Mouse (Mus musculus): ENCODE measurements around the gene Surf2. TPM values are rescaled to one million over a fixed set of nuclear protein-coding genes. Genes with fewer than 3 reads are reported as not detected.
A peak's percentile ranks its signal among the peaks of the same experiment; 100 is the strongest.

The Surf2 gene
- polyA plus RNA-seq, 1 experiment from 2014 or later: 33.2 TPM

DNA sequence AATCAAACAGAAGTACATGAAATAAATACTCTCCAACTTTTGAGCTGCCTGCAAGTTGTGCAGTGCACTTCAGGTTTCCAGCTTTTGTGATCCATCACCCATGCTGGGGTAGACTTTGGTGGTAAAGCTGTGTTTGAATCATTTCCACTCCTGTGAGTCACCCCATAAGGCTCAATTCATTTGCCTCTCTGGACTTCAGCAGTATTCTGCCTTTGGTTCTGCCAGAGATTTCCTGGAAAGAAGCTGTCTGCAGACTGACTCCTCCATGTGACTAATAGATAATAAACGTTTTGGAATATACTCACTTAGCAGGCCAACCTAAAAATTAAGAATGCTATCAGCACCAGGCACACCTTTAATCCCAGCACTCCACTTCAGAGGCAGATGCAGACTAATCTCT is 15.4 kb upstream of the Surf2 start:
- Histone ChIP-seq H3K4me3 (ENCODE audit: low read depth, low read length) (no peak overlapping the region), H3K9me3 (ENCODE audit: control insufficient read depth) (no peaks in the 10 kb centered on the region), H3K36me3 (ENCODE audit: control insufficient read depth, insufficient read depth) (peaks cover 43% of the 10 kb centered on the region), H3K27ac (ENCODE audit: low read depth, low read length) (no peak overlapping the region), H3K27me3 (replicated peaks; ENCODE audit: control insufficient read depth, insufficient read depth, low read length) (no peaks in the 10 kb centered on the region), H3K9ac (ENCODE audit: low read depth, low read length) (no peak overlapping the region), H3K4me1 (replicated peaks; ENCODE audit: control insufficient read depth, insufficient read depth, low read length) (peaks cover 7% of the 10 kb centered on the region; the same call in 1 of the 2 replicates), H3K4me2 (replicated peaks; ENCODE audit: low read depth) (no peak overlapping the region)
- TF ChIP-seq CTCF (IDR thresholded peaks at IDR 0.05; ENCODE audit: low read depth): no peak
- WGBS: 54% methylated on average over 1 of the region's 1 CpGs
- no peak for ATAC-seq

DNA sequence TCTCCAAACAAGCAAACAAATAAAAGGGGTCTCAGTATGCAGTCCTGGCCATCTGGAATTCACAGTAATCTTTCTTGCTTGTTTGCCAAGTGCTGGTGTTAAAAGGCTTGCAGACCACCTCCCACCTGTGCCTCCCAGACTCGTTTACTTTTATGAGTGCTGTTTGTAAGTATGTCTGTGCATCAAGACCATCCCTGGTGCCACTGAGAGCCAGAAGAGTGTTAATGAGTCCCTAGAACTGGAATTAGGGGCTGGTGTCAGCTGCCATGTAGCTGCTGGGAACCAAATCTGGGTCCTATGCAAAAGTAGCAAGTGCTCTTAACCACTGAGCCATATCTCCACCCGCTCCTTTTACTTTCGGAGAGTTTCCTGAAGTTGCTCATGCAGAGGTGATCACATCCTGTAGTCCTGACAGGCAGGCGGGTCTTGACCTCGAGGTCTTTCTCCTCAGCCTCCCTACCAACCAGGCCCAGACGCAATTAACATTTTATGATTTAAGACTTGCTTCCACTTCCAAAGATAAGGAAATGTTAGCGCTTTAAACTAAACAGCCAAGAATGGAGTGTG is 14.2 kb upstream of the Surf2 start:
- Histone ChIP-seq H3K27ac (ENCODE audit: low read depth, low read length) (peak overlapping the region; percentile 84), H3K4me1 (replicated peaks; ENCODE audit: control insufficient read depth, insufficient read depth, low read length) (peaks cover 7% of the 10 kb centered on the region; the same call in 1 of the 2 replicates), H3K4me2 (replicated peaks; ENCODE audit: low read depth) (peak overlapping the region; percentile 89), H3K36me3 (ENCODE audit: control insufficient read depth, insufficient read depth) (peaks cover 43% of the 10 kb centered on the region), H3K9me3 (ENCODE audit: control insufficient read depth) (no peaks in the 10 kb centered on the region), H3K9ac (ENCODE audit: low read depth, low read length) (peak overlapping the region; percentile 71), H3K4me3 (ENCODE audit: low read depth, low read length) (peak overlapping the region; percentile 79), H3K27me3 (replicated peaks; ENCODE audit: control insufficient read depth, insufficient read depth, low read length) (no peaks in the 10 kb centered on the region)
- 3% methylated on average over 7 of the region's 7 CpGs for WGBS
- TF ChIP-seq CTCF (IDR thresholded peaks at IDR 0.05; ENCODE audit: low read depth): no peak
- peak; percentile 15; the same call in 1 of the 2 replicates for ATAC-seq

DNA sequence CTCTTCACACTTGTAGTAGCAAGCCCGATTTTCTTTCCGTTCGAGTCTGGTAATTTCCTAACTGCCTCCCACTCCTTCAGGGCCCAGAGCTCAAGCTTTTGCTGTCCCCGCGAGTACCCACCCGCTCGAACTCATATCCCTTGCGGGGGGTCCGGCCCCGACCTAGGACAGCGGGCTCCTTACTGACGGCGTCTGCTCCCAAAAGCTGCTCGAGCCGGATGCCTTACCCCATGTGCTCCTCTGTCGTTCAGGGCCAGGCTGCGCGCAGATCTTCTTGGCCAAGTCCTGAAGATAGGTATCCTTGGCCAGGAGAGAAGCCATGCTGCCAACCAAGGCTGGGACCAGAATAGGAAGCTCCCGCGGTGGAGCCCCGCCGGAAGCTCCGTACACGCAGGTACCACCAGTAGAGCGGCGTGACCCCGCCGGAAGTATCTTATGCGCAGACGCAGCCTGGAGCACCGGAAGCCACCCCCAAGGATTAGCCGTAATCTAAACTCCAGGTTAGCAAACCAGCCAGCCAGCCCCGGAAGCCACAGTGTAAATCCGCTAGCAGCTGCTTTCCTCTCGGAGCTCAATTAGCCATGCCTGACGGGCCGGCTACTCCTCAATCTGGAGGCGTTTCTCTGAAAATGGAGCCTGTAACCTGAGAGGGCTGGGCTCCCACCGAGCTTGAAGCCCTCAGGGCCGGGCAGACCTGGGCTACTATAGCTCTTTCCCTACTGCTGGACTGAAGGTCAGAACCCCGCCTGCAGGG is 13.5 kb upstream of the Surf2 start, which contains the start of gene Surf6:
Gene Surf6, minus strand, starts transcription at position 413 of the 754 bp plus-strand sequence.
- no peaks in the 10 kb centered on the region for H3K27me3 ChIP-seq (replicated peaks; ENCODE audit: control insufficient read depth, insufficient read depth, low read length)
- peak within 1 kb of the TSS; percentile 89 for H3K4me2 ChIP-seq (replicated peaks; ENCODE audit: low read depth)
- no peaks in the 10 kb centered on the region for H3K9me3 ChIP-seq (ENCODE audit: control insufficient read depth)
- peaks cover 7% of the 10 kb centered on the region; the same call in 1 of the 2 replicates for H3K4me1 ChIP-seq (replicated peaks; ENCODE audit: control insufficient read depth, insufficient read depth, low read length)
- peaks cover 37% of the 10 kb centered on the region for H3K36me3 ChIP-seq (ENCODE audit: control insufficient read depth, insufficient read depth)
- ATAC-seq: peak; percentile 94
- TF ChIP-seq CTCF (IDR thresholded peaks at IDR 0.05; ENCODE audit: low read depth): no peak
- peak within 1 kb of the TSS; percentile 71 for H3K9ac ChIP-seq (ENCODE audit: low read depth, low read length)
- H3K27ac ChIP-seq (ENCODE audit: low read depth, low read length): peak within 1 kb of the TSS; percentile 84
- peak within 1 kb of the TSS; percentile 79 for H3K4me3 ChIP-seq (ENCODE audit: low read depth, low read length)
- WGBS: under 1% methylated on average over 41 of the region's 41 CpGs

GRCm38 (mm10) chr2:26903311-26903710 is 12.9 kb upstream of the Surf2 start:
- H3K9me3 ChIP-seq (ENCODE audit: control insufficient read depth): no peaks in the 10 kb centered on the region
- peaks cover 30% of the 10 kb centered on the region for H3K36me3 ChIP-seq (ENCODE audit: control insufficient read depth, insufficient read depth)
- peaks cover 7% of the 10 kb centered on the region; the same call in 1 of the 2 replicates for H3K4me1 ChIP-seq (replicated peaks; ENCODE audit: control insufficient read depth, insufficient read depth, low read length)
- peak overlapping the region; percentile 89 for H3K4me2 ChIP-seq (replicated peaks; ENCODE audit: low read depth)
- WGBS: 8% methylated on average over 7 of the region's 7 CpGs
- no peak for ATAC-seq
- TF ChIP-seq CTCF (IDR thresholded peaks at IDR 0.05; ENCODE audit: low read depth): no peak
- peak overlapping the region; percentile 84 for H3K27ac ChIP-seq (ENCODE audit: low read depth, low read length)
- peak overlapping the region; percentile 71 for H3K9ac ChIP-seq (ENCODE audit: low read depth, low read length)
- H3K4me3 ChIP-seq (ENCODE audit: low read depth, low read length): peak overlapping the region; percentile 79
- no peaks in the 10 kb centered on the region for H3K27me3 ChIP-seq (replicated peaks; ENCODE audit: control insufficient read depth, insufficient read depth, low read length)

DNA sequence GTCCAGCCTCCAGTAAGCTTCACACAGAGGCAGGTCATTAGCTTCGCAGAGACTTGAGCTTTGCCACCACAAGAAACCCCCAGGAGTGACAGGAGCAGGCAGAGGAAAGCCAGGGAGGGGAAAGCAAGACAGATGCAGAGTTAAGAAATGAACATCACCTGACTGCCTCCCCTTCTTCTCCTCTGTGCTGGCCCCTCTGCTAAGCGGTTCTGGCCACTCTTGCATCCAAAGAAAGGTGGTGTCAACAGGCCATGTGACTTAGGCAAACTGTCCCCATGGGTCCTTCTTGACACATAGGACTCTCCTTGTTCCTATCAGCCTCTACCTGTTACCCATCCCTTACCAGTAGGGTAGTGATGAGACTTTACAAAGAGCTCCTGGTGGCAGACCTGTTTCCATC is 10.2 kb upstream of the Surf2 start:
- WGBS: 90% methylated on average over 2 of the region's 2 CpGs

DNA sequence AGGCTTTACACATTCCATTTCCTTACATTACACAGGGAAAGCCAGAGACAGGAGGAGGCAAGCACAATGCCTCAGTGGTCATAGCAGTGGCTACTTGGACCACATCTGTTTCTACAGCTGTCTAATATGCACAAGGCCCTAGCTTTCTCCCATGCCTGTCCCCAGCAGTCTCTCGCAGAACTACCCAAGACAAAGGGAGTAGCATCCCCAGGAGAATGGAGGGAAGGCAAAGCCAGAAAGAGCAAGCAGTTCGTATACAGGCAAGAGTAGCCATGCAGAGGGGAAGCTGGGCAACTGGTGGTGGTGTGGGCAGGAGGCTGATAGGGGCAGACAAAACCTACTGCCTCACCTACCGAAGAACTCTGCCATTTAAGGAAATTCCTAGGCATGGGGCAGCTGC is 9.7 kb upstream of the Surf2 start:
- 96% methylated on average over 3 of the region's 3 CpGs for WGBS

More for the DNA sequence above, 10.2 kb upstream of the Surf2 start:
- peaks cover 14% of the 10 kb centered on the region; the same call in 1 of the 2 replicates for H3K36me3 ChIP-seq (ENCODE audit: control insufficient read depth, insufficient read depth)
- H3K27me3 ChIP-seq (replicated peaks; ENCODE audit: control insufficient read depth, insufficient read depth, low read length): no peaks in the 10 kb centered on the region
- no peak overlapping the region for H3K4me2 ChIP-seq (replicated peaks; ENCODE audit: low read depth)
- H3K9me3 ChIP-seq (ENCODE audit: control insufficient read depth): no peaks in the 10 kb centered on the region
- H3K4me1 ChIP-seq (replicated peaks; ENCODE audit: control insufficient read depth, insufficient read depth, low read length): peaks cover 10% of the 10 kb centered on the region; the same call in 1 of the 2 replicates
- H3K9ac ChIP-seq (ENCODE audit: low read depth, low read length): no peak overlapping the region
- H3K27ac ChIP-seq (ENCODE audit: low read depth, low read length): no peak overlapping the region
- ATAC-seq: no peak
- no peak overlapping the region for H3K4me3 ChIP-seq (ENCODE audit: low read depth, low read length)
- no peak for TF ChIP-seq CTCF (IDR thresholded peaks at IDR 0.05; ENCODE audit: low read depth)

More for the DNA sequence above, 9.7 kb upstream of the Surf2 start:
- no peak for ATAC-seq
- Histone ChIP-seq H3K36me3 (ENCODE audit: control insufficient read depth, insufficient read depth) (peaks cover 14% of the 10 kb centered on the region; the same call in 1 of the 2 replicates), H3K27ac (ENCODE audit: low read depth, low read length) (no peak overlapping the region), H3K4me2 (replicated peaks; ENCODE audit: low read depth) (no peak overlapping the region), H3K4me1 (replicated peaks; ENCODE audit: control insufficient read depth, insufficient read depth, low read length) (peaks cover 9% of the 10 kb centered on the region; the same call in 1 of the 2 replicates), H3K9ac (ENCODE audit: low read depth, low read length) (no peak overlapping the region), H3K4me3 (ENCODE audit: low read depth, low read length) (no peak overlapping the region), H3K27me3 (replicated peaks; ENCODE audit: control insufficient read depth, insufficient read depth, low read length) (no peaks in the 10 kb centered on the region), H3K9me3 (ENCODE audit: control insufficient read depth) (no peaks in the 10 kb centered on the region)
- no peak for TF ChIP-seq CTCF (IDR thresholded peaks at IDR 0.05; ENCODE audit: low read depth)

Measured in intestine, postnatal 0 days (tissue).